Mouse (Mus musculus) monocyte, adult 2 months (primary cell): ENCODE measurements around the gene Ttc23l.
"Not testable (repeated sequence)": the region's sequence is repeated elsewhere in the genome, so short reads cannot be mapped to it uniquely, and the experiment has no call there.

ENCODE experiments used
- DNase-seq, 2 experiments: peaks; one replicate each; pipeline ENCODE4 v3.0.0; 2022; ENCODE audit warnings: low spot score in 2 of 2, low read depth in 1 of 2

Ttc23l gene

GRCm38 (mm10) chr15:10558465-10558864, at the start of gene Ttc23l:
Ttc23l (minus strand) TSS chr15:10558668.
- DNase-seq, result no peak

GRCm38 (mm10) chr15:10599413-10599812, 40.9 kb upstream of the Ttc23l start:
- DNase-seq, result peak in 1 of 2 experiments; percentile 4

GRCm38 (mm10) chr15:10598259-10599225, 40.1 kb upstream of the Ttc23l start:
- DNase-seq, result no peak

GRCm38 (mm10) chr15:10596871-10597270, 38.4 kb upstream of the Ttc23l start:
- no peak for DNase-seq

GRCm38 (mm10) chr15:10595408-10595807, 36.9 kb upstream of the Ttc23l start:
- DNase-seq, result no peak

GRCm38 (mm10) chr15:10594910-10595309, 36.4 kb upstream of the Ttc23l start:
- no peak for DNase-seq

- no peak for DNase-seq
These were observed 34.6 kb upstream of the Ttc23l start for GRCm38 (mm10) chr15:10593094-10593493.

- no peak for DNase-seq
These were observed 28.1 kb upstream of the Ttc23l start for GRCm38 (mm10) chr15:10586565-10586964.

GRCm38 (mm10) chr15:10584359-10585187, 26.1 kb upstream of the Ttc23l start:
- no peak for DNase-seq

- peak; percentile 3 to 26 for DNase-seq
These were observed 24.9 kb upstream of the Ttc23l start for GRCm38 (mm10) chr15:10583408-10583807.

GRCm38 (mm10) chr15:10579159-10579558, 20.7 kb upstream of the Ttc23l start:
- DNase-seq, result no peak

- no peak for DNase-seq
These were observed 8.0 kb upstream of the Ttc23l start for GRCm38 (mm10) chr15:10566486-10566885.

- DNase-seq, result no peak
These were observed 5.7 kb upstream of the Ttc23l start for GRCm38 (mm10) chr15:10564201-10564600.

- DNase-seq, result no peak
These were observed 3.8 kb upstream of the Ttc23l start for GRCm38 (mm10) chr15:10562281-10562680.

- no peak for DNase-seq
These were observed 1.5 kb upstream of the Ttc23l start for GRCm38 (mm10) chr15:10560005-10560404.

GRCm38 (mm10) chr15:10554336-10554735, 4.1 kb downstream of the Ttc23l start:
- DNase-seq, result no peak

GRCm38 (mm10) chr15:10540271-10541088, 18.0 kb downstream of the Ttc23l start:
- DNase-seq, result no peak

- no peak for DNase-seq
These were observed 22.5 kb downstream of the Ttc23l start for GRCm38 (mm10) chr15:10535969-10536368.

- no peak for DNase-seq
These were observed 23.9 kb downstream of the Ttc23l start for GRCm38 (mm10) chr15:10534591-10534990.

GRCm38 (mm10) chr15:10533361-10533760, 25.1 kb downstream of the Ttc23l start:
- DNase-seq, result not testable (repeated sequence)

- DNase-seq, result no peak
These were observed 27.1 kb downstream of the Ttc23l start for GRCm38 (mm10) chr15:10531352-10531751.
